Mouse (Mus musculus): ENCODE measurements around the gene Cpe. TPM values are rescaled to one million over a fixed set of nuclear protein-coding genes. Genes with fewer than 3 reads are reported as not detected.

Gene Cpe
- polyA plus RNA-seq, 1 experiment from 2014 or later = 49.3 TPM

DNA sequence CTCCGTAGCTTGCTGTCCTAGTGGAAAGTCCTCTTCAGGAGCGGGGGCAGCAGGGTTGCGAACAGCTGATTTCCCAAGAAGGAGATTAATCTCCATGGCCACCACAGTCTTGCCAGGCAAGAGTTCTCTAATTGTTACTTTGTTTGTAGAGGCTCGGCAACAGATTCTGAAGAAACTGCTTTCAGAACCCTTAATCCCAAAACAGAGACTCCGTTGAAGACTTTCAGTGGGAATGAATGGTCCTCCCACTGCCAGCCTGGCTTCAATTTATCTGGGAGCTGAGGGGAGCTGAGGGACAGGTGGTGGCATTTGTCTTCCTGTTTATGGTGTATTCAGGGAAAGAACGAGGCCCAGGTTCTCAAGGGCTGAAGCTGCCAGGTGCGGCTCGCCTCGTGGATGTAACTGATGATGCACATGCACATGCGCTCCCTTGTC lies 68.2 kb downstream of the Cpe start:
- H3K9me3 ChIP-seq = no peaks in the 10 kb centered on the region
- WGBS = 74% methylated on average over 10 of the region's 10 CpGs
- no peak overlapping the region for H3K9ac ChIP-seq
- H3K36me3 ChIP-seq = no peaks in the 10 kb centered on the region
- H3K27ac ChIP-seq = no peak overlapping the region
- H3K4me3 ChIP-seq = no peak overlapping the region
- no peak for ATAC-seq (ENCODE audit: borderline replicate concordance, extremely low read depth, low FRiP score, low TSS enrichment)
- H3K4me2 ChIP-seq = no peak overlapping the region
- H3K4me1 ChIP-seq = no peaks in the 10 kb centered on the region
- H3K27me3 ChIP-seq = no peaks in the 10 kb centered on the region

GRCm38 (mm10) chr8:64620365-64621150 lies 72.3 kb downstream of the Cpe start:
- Histone ChIP-seq H3K27me3 (no peaks in the 10 kb centered on the region), H3K27ac (no peak overlapping the region), H3K4me2 (no peak overlapping the region), H3K36me3 (no peaks in the 10 kb centered on the region), H3K4me3 (no peak overlapping the region), H3K9me3 (no peaks in the 10 kb centered on the region), H3K4me1 (no peaks in the 10 kb centered on the region), H3K9ac (no peak overlapping the region)
- ATAC-seq (ENCODE audit: borderline replicate concordance, extremely low read depth, low FRiP score, low TSS enrichment) = peak; percentile 42; the same call in 1 of the 2 replicates
- 49% methylated on average over 7 of the region's 7 CpGs for WGBS

- H3K4me1 ChIP-seq = no peaks in the 10 kb centered on the region
- H3K36me3 ChIP-seq = no peaks in the 10 kb centered on the region
- ATAC-seq (ENCODE audit: borderline replicate concordance, extremely low read depth, low FRiP score, low TSS enrichment) = no peak
- no peaks in the 10 kb centered on the region for H3K9me3 ChIP-seq
- H3K27me3 ChIP-seq = no peaks in the 10 kb centered on the region
- no peak overlapping the region for H3K4me3 ChIP-seq
- no peak overlapping the region for H3K4me2 ChIP-seq
- no peak overlapping the region for H3K27ac ChIP-seq
- H3K9ac ChIP-seq = no peak overlapping the region
- WGBS = 82% methylated on average over 8 of the region's 8 CpGs
These were observed 73.2 kb downstream of the Cpe start for GRCm38 (mm10) chr8:64619661-64620060.

DNA sequence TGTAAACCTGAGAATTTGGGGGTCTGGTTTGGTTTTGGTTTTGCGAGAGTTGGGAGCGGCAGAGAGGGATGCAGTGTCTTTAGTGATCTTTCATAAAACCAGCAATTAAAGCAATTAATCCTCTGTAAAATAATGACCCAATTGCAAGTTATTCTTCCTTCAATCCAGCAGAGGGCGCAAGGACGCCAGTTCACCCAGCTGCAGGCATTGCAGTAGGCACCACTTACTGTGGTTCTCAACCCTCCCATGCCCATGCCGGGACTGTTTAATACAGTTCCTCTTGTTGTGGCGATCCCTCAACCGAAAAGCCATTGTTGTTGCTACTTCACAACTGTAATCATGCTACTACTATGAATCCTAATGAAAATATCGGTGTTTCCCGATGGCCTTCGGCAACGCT lies 74.2 kb downstream of the Cpe start:
- H3K36me3 ChIP-seq = no peaks in the 10 kb centered on the region
- no peak for ATAC-seq (ENCODE audit: borderline replicate concordance, extremely low read depth, low FRiP score, low TSS enrichment)
- WGBS = 56% methylated on average over 11 of the region's 11 CpGs
- no peaks in the 10 kb centered on the region for H3K27me3 ChIP-seq
- H3K4me1 ChIP-seq = no peaks in the 10 kb centered on the region
- no peak overlapping the region for H3K4me2 ChIP-seq
- H3K9me3 ChIP-seq = no peaks in the 10 kb centered on the region
- H3K4me3 ChIP-seq = no peak overlapping the region
- no peak overlapping the region for H3K9ac ChIP-seq
- H3K27ac ChIP-seq = no peak overlapping the region

DNA sequence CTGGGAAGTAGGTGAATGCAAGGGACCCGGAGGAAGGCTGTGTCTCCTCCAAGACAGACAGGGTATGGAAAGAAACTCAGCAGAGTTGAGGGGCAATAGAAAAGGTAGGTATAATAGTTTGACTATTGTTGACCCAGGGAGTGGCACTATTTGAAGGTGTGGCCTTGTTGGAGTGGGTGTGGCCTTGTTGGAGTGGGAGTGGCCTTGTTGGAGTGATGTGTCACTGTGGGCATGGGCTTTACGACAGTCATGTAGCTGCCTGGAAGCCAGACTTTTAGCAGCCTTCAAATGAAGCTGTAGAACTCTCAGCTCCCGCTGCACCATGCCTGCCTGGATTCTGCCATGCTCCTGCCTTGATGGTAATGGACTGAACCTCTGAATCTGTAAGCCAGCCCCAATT lies 76.3 kb downstream of the Cpe start:
- H3K9me3 ChIP-seq = no peaks in the 10 kb centered on the region
- H3K4me2 ChIP-seq = no peak overlapping the region
- no peak overlapping the region for H3K4me3 ChIP-seq

GRCm38 (mm10) chr8:64615459-64615858 lies 77.4 kb downstream of the Cpe start:
- ATAC-seq (ENCODE audit: borderline replicate concordance, extremely low read depth, low FRiP score, low TSS enrichment) = no peak
- Histone ChIP-seq H3K9me3 (no peaks in the 10 kb centered on the region), H3K27ac (no peak overlapping the region), H3K4me2 (no peak overlapping the region), H3K27me3 (no peaks in the 10 kb centered on the region), H3K9ac (no peak overlapping the region), H3K4me1 (no peaks in the 10 kb centered on the region), H3K36me3 (no peaks in the 10 kb centered on the region), H3K4me3 (no peak overlapping the region)
- 74% methylated on average over 4 of the region's 4 CpGs for WGBS

More for the DNA sequence above, 76.3 kb downstream of the Cpe start:
- H3K9ac ChIP-seq = no peak overlapping the region
- no peaks in the 10 kb centered on the region for H3K4me1 ChIP-seq
- ATAC-seq (ENCODE audit: borderline replicate concordance, extremely low read depth, low FRiP score, low TSS enrichment) = no peak
- 83% methylated on average over 3 of the region's 3 CpGs for WGBS
- H3K27ac ChIP-seq = no peak overlapping the region
- no peaks in the 10 kb centered on the region for H3K27me3 ChIP-seq
- H3K36me3 ChIP-seq = no peaks in the 10 kb centered on the region

GRCm38 (mm10) chr8:64613663-64614062 lies 79.2 kb downstream of the Cpe start:
- Histone ChIP-seq H3K9ac (no peak overlapping the region), H3K27ac (no peak overlapping the region), H3K27me3 (no peaks in the 10 kb centered on the region), H3K4me1 (no peaks in the 10 kb centered on the region), H3K4me3 (no peak overlapping the region), H3K9me3 (no peaks in the 10 kb centered on the region), H3K36me3 (no peaks in the 10 kb centered on the region), H3K4me2 (no peak overlapping the region)
- 57% methylated on average over 5 of the region's 5 CpGs for WGBS
- ATAC-seq (ENCODE audit: borderline replicate concordance, extremely low read depth, low FRiP score, low TSS enrichment) = no peak

GRCm38 (mm10) chr8:64611210-64611974 lies 81.5 kb downstream of the Cpe start:
- WGBS = 67% methylated on average over 11 of the region's 11 CpGs
- Histone ChIP-seq H3K9ac (no peak overlapping the region), H3K4me2 (no peak overlapping the region), H3K4me3 (no peak overlapping the region), H3K4me1 (no peaks in the 10 kb centered on the region), H3K27ac (no peak overlapping the region), H3K27me3 (no peaks in the 10 kb centered on the region), H3K36me3 (no peaks in the 10 kb centered on the region), H3K9me3 (no peaks in the 10 kb centered on the region)
- no peak for ATAC-seq (ENCODE audit: borderline replicate concordance, extremely low read depth, low FRiP score, low TSS enrichment)

GRCm38 (mm10) chr8:64608931-64609330 lies 83.9 kb downstream of the Cpe start:
- Histone ChIP-seq H3K4me2 (no peak overlapping the region), H3K9me3 (no peaks in the 10 kb centered on the region), H3K9ac (no peak overlapping the region), H3K36me3 (no peaks in the 10 kb centered on the region), H3K4me1 (no peaks in the 10 kb centered on the region), H3K27me3 (no peaks in the 10 kb centered on the region), H3K27ac (no peak overlapping the region), H3K4me3 (no peak overlapping the region)
- no peak for ATAC-seq (ENCODE audit: borderline replicate concordance, extremely low read depth, low FRiP score, low TSS enrichment)
- WGBS = 86% methylated on average over 16 of the region's 16 CpGs

GRCm38 (mm10) chr8:64606015-64606414 lies 86.8 kb downstream of the Cpe start:
- Histone ChIP-seq H3K27ac (no peak overlapping the region), H3K9ac (no peak overlapping the region), H3K4me2 (no peak overlapping the region), H3K4me1 (no peaks in the 10 kb centered on the region), H3K9me3 (no peaks in the 10 kb centered on the region), H3K36me3 (no peaks in the 10 kb centered on the region), H3K4me3 (no peak overlapping the region), H3K27me3 (no peaks in the 10 kb centered on the region)
- ATAC-seq (ENCODE audit: borderline replicate concordance, extremely low read depth, low FRiP score, low TSS enrichment) = no peak
- WGBS = 90% methylated on average over 5 of the region's 5 CpGs

GRCm38 (mm10) chr8:64598206-64598605 lies 94.6 kb downstream of the Cpe start:
- WGBS = 77% methylated on average over 4 of the region's 4 CpGs
- ATAC-seq (ENCODE audit: borderline replicate concordance, extremely low read depth, low FRiP score, low TSS enrichment) = no peak

More at GRCm38 (mm10) chr8:64598206-64598605, 94.6 kb downstream of the Cpe start:
- H3K4me2 ChIP-seq = no peak overlapping the region
- no peak overlapping the region for H3K4me3 ChIP-seq
- H3K9me3 ChIP-seq = no peaks in the 10 kb centered on the region
- H3K36me3 ChIP-seq = no peaks in the 10 kb centered on the region
- H3K4me1 ChIP-seq = no peaks in the 10 kb centered on the region
- H3K9ac ChIP-seq = no peak overlapping the region
- H3K27me3 ChIP-seq = no peaks in the 10 kb centered on the region
- no peak overlapping the region for H3K27ac ChIP-seq
